Mouse (Mus musculus): Measurements from ENCODE around the gene B3gnt2. TPM values are rescaled to one million over a fixed set of nuclear protein-coding genes. Genes with fewer than 3 reads are reported as not detected.

B3gnt2 gene
- 68.0 TPM for polyA plus RNA-seq (2017; shearing (Covaris generic))

DNA sequence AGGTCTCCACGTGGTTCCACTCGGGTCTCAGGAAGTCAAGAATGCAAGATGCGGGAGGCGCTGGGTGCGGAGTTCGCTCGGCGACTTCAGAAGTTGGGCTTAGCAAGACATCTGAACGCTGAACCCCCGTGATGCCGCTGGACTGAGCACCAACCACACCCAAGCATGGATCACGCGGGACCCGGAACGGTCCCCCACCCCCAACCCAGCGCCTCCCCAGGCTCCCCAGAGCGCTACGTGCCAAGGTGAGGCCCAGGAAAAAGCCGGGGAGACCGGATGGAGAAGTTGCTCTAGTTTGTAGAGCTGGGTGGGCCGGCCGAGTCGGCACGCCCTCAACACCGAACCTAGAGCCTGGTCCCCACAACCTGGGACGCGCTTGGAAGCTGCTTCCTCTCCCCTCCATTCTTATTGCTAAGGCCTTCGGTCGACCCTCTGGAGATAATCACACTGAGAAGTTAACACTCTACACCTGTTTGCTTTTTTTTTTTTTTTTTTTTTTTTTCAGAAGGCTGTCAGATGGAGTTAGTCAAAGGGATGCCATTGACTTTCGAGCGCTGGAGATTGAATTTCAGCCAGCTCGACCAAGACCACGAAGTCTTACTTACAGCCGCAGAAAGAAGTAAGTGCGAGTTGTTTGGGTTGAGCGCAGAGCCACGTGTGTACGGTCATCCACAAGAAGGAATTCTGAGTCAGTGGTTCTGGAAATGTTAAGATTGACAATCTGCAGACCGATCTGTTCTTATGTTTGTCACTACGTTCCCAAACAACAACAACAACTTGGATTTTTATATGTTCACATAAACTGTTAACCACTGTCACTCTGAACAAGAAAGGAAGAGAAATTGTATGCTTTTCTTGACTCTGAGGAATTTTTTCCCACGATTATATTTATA, at the start of gene B3gnt2:
TSS of gene B3gnt2 (minus strand) at position 627 of the 893 bp plus-strand sequence.

Other genes starting within 250 kb of the B3gnt2 start
- 1.6 TPM for gene Zrsr1, start 111.0 kb upstream of the B3gnt2 start, polyA plus RNA-seq (2017; shearing (Covaris generic))
- 119 TPM for gene Gm28048, start 121.1 kb upstream of the B3gnt2 start, polyA plus RNA-seq (2017; shearing (Covaris generic))
- gene Commd1, start 121.4 kb upstream of the B3gnt2 start, polyA plus RNA-seq (2017; shearing (Covaris generic)): 29.6 TPM
- gene Cct4, start 129.6 kb upstream of the B3gnt2 start, polyA plus RNA-seq (2017; shearing (Covaris generic)): 227 TPM
- gene Fam161a, start 146.6 kb upstream of the B3gnt2 start, polyA plus RNA-seq (2017; shearing (Covaris generic)): 4.1 TPM

Measured in effector memory CD4-positive, alpha-beta T cell, adult 7 months (primary cell).